Mouse (Mus musculus): ENCODE results near the gene P4ha2.

DNA sequence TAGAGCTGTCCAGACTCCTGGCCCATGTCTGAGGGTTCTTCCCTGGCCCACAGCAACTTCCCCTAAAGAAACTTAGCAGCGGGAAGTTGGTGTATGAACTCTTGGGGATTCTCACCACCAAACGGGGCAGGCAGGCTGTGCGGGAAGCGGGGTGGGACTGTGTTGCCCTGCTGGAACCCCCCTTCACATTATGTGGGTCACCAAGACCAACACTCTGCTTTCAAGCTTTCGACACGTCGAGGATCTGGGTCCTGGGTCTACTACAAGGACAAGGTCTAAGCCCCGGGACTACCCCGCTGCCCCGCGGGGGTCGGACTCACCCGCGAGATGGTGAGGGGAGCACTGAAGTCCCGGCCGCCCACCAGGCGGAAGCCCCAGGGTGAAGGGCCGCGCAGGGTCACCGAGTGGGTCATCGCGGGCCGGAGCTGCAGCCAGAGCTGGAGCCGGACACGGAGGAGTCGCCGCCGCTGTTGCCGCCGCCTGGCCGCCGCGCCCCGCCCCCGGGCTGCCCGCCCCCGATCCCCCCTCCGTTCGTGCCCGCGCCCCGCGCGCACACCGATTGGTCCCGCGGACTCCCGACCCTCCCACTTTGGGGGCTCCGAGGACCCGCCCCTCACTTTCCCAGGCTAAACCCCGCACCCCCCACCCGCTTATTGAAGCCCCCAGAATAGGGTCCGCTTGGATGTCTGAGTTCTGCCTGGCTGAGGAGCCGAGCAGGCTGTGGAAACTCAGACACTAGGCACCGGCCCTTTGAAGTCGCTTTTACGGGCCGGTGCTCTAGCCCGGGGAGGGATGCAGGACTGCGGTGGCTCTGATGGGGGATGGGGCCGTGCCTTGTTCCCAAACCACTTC lies 31.1 kb upstream of the P4ha2 start, which contains the start of gene Pdlim4:
- TF ChIP-seq EP300 (IDR thresholded peaks at IDR 0.05; ENCODE audit: low read depth) (no peak), CTCF (IDR thresholded peaks at IDR 0.05; ENCODE audit: low read depth) (no peak)
